Mouse (Mus musculus) G1E-ER4 (cell line): ENCODE data around the gene Vmac. TPM values are rescaled to one million over a fixed set of nuclear protein-coding genes. Genes with fewer than 3 reads are reported as not detected.

Experiments used
- GATA1 ChIP-seq: IDR thresholded peaks from one replicate; pipeline ENCODE4 v1.8.0; 2012; ENCODE audit warnings: low read length, inconsistent platforms
- polyA plus RNA-seq: library from polyadenylated mRNA; stranded (reverse); fragments of >175 nt; gene quantifications from 2 replicates; pipeline ENCODE4 v1.2.3, GENCODE M21; 2012

Vmac gene
- polyA plus RNA-seq, 1 experiment, result 10.6 TPM

- TF ChIP-seq GATA1, result no peak
Measured at GRCm38 (mm10) chr17:56673647-56674416, 44.0 kb downstream of the Vmac start.

GRCm38 (mm10) chr17:56672941-56673646, 44.7 kb downstream of the Vmac start, which contains the start of gene Ranbp3:
Ranbp3 (plus strand) TSS chr17:56673294.
- TF ChIP-seq GATA1, result no peak

- TF ChIP-seq GATA1, result no peak
Measured at GRCm38 (mm10) chr17:56669766-56670165, 48.1 kb downstream of the Vmac start.

- no peak for TF ChIP-seq GATA1
Measured at GRCm38 (mm10) chr17:56668384-56669144, 49.3 kb downstream of the Vmac start.

GRCm38 (mm10) chr17:56667591-56667990, 50.2 kb downstream of the Vmac start:
- TF ChIP-seq GATA1, result no peak

- TF ChIP-seq GATA1, result no peak
Measured at GRCm38 (mm10) chr17:56666384-56666783, 51.4 kb downstream of the Vmac start.

- TF ChIP-seq GATA1, result no peak
Measured at GRCm38 (mm10) chr17:56664333-56664732, 53.5 kb downstream of the Vmac start.

Other genes starting within 250 kb of the Vmac start
- 40.9 and 48.5 TPM in 2 replicates for gene Ptprs, start 241.5 kb downstream of the Vmac start, polyA plus RNA-seq
- not detected in 2 replicates for gene Znrf4, start 205.6 kb downstream of the Vmac start, polyA plus RNA-seq
- gene Gm20219, start 163.6 kb downstream of the Vmac start, polyA plus RNA-seq, result 1.0 and 1.4 TPM in 2 replicates
- 193 and 233 TPM in 2 replicates for gene Safb2, start 133.4 kb downstream of the Vmac start, polyA plus RNA-seq
- 173 and 226 TPM in 2 replicates for gene Safb, start 133.2 kb downstream of the Vmac start, polyA plus RNA-seq
- gene 2410015M20Rik, start 108.3 kb downstream of the Vmac start, polyA plus RNA-seq, result 201 and 454 TPM in 2 replicates
- 8,561 and 9,154 TPM in 2 replicates for gene Rpl36, start 104.6 kb downstream of the Vmac start, polyA plus RNA-seq
- gene Lonp1, start 91.1 kb downstream of the Vmac start, polyA plus RNA-seq, result 202 and 208 TPM in 2 replicates
- gene Catsperd, start 89.9 kb downstream of the Vmac start, polyA plus RNA-seq, result not detected in 2 replicates
- 131 and 144 TPM in 2 replicates for gene Ranbp3, start 44.7 kb downstream of the Vmac start, polyA plus RNA-seq
- gene Ndufa11, start 255 bp downstream of the Vmac start, polyA plus RNA-seq, result 277 and 284 TPM in 2 replicates
- not detected in 2 replicates for gene Nrtn, start 39.5 kb upstream of the Vmac start, polyA plus RNA-seq
- gene Dus3l, start 46.7 kb upstream of the Vmac start, polyA plus RNA-seq, result 61.6 and 67.0 TPM in 2 replicates
- gene Prr22, start 52.2 kb upstream of the Vmac start, polyA plus RNA-seq, result 3.0 and 3.4 TPM in 2 replicates
- gene Rfx2, start 113.0 kb upstream of the Vmac start, polyA plus RNA-seq, result 27.4 and 31.2 TPM in 2 replicates
- gene Acsbg2, start 156.4 kb upstream of the Vmac start, polyA plus RNA-seq, result not detected in 2 replicates
- not detected in 2 replicates for gene 1700061G19Rik, start 157.5 kb upstream of the Vmac start, polyA plus RNA-seq
- gene Mllt1, start 217.4 kb upstream of the Vmac start, polyA plus RNA-seq, result 76.7 and 99.5 TPM in 2 replicates